Mouse (Mus musculus) heart, embryonic 13.5 days (tissue): ENCODE measurements around the gene Gprc5c. TPM values are rescaled to one million over a fixed set of nuclear protein-coding genes. Genes with fewer than 3 reads are reported as not detected.
"Not testable (repeated sequence)": the region's sequence is repeated elsewhere in the genome, so short reads cannot be mapped to it uniquely, and the experiment has no call there.

Source experiments
- ATAC-seq: fragments of 200-750 bp; cut with Nextera tagmentation; 2 replicates; pipeline ENCODE4 v1.8.0; 2017; ENCODE audit warnings: moderate TSS enrichment; ENCODE audit not compliant: insufficient number of reproducible peaks, low FRiP score, low TSS enrichment; ENCODE audit errors: extremely low read depth
- H3K27ac ChIP-seq: fragments of 300-500 bp; sonication (generic); replicated peaks from 2 replicates; pipeline ENCODE4 v1.5.1; 2015; ENCODE audit warnings: moderate library complexity, mild to moderate bottlenecking, inconsistent platforms
- H3K27me3 ChIP-seq: fragments of 300-500 bp; sonication (generic); replicated peaks from 2 replicates; pipeline ENCODE4 v1.6.1; 2015; ENCODE audit warnings: mild to moderate bottlenecking, inconsistent platforms
- H3K36me3 ChIP-seq: fragments of 300-500 bp; sonication (generic); 2 replicates; pipeline ENCODE4 v1.6.1; 2015; ENCODE audit warnings: mild to moderate bottlenecking, inconsistent platforms
- H3K4me1 ChIP-seq: fragments of 300-500 bp; sonication (generic); 2 replicates; pipeline ENCODE4 v1.6.1; 2015; ENCODE audit warnings: inconsistent platforms
- H3K4me2 ChIP-seq: fragments of 300-500 bp; sonication (generic); 2 replicates; pipeline ENCODE4 v1.6.1; 2015; ENCODE audit warnings: inconsistent platforms, mild to moderate bottlenecking, moderate library complexity
- H3K4me3 ChIP-seq: fragments of 300-500 bp; sonication (generic); 2 replicates; pipeline ENCODE4 v1.5.1; 2015; ENCODE audit warnings: moderate library complexity, mild to moderate bottlenecking, inconsistent platforms
- H3K9ac ChIP-seq: fragments of 300-500 bp; sonication (generic); 2 replicates; pipeline ENCODE4 v1.6.1; 2015; ENCODE audit warnings: inconsistent platforms, mild to moderate bottlenecking, moderate library complexity
- H3K9me3 ChIP-seq: fragments of 300-500 bp; sonication (generic); 2 replicates; pipeline ENCODE4 v1.6.1; 2016; ENCODE audit warnings: inconsistent platforms
- WGBS: fragments of 180-500 bp; shearing (Covaris S2); methylation state at CpG from one replicate; pipeline ENCODE4 v1.1.7; 2015; ENCODE audit warnings: mixed read lengths; 5-methylcytosine and 5-hydroxymethylcytosine counted together
- polyA plus RNA-seq: library from polyadenylated mRNA; unstranded; fragments of >200 nt; fragmentation: Nextera tagmentation; extraction: Ambion mirVana; gene quantifications from 2 replicates; pipeline ENCODE4 v1.2.1, GENCODE M21; 2015

The Gprc5c gene
- polyA plus RNA-seq, 1 experiment from 2014 or later: 20.6 TPM

DNA sequence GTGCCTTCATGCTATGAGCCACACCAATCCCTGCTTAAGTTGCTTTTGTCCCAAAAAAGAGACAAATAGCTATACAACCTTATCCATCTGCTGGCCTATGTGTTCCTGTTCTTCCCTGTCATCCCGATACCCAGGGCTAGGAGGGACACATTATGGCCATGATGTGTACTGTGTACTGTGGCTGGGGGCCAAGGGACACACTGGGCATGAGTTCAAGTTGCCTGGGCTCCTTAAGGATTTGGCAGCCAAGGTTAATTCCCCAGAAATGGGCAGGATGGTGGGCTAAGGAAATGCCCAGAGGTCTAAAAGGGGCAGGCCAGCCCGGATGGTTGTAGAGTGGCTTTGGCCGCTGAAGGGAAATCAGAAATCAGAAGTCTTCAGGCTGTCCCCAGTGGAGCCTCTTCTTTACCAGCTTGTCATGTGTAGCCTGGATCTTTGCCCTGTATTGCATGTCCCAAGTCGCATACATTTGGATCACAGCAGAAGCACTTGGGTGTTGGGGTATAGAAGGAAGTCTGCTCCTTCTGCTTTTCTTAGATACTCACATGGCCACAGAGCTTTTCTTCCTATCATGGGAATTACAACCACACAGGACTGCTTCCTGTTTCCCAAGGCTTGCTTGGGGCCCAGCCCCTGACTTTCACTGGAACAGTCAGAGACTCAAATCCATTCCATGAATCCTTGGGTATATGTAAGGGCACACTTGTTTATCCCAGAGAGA, 33.6 kb downstream of the Gprc5c start:
- Histone ChIP-seq H3K27me3 (no peaks in the 10 kb centered on the region), H3K27ac (peak overlapping the region; percentile 1; the same call in 1 of the 2 replicates), H3K9me3 (no peaks in the 10 kb centered on the region), H3K4me2 (no peak overlapping the region), H3K4me3 (no peak overlapping the region), H3K36me3 (no peaks in the 10 kb centered on the region), H3K4me1 (peaks cover 8% of the 10 kb centered on the region), H3K9ac (no peak overlapping the region)
- 56% methylated on average over 4 of the region's 4 CpGs for WGBS
- ATAC-seq: no peak

DNA sequence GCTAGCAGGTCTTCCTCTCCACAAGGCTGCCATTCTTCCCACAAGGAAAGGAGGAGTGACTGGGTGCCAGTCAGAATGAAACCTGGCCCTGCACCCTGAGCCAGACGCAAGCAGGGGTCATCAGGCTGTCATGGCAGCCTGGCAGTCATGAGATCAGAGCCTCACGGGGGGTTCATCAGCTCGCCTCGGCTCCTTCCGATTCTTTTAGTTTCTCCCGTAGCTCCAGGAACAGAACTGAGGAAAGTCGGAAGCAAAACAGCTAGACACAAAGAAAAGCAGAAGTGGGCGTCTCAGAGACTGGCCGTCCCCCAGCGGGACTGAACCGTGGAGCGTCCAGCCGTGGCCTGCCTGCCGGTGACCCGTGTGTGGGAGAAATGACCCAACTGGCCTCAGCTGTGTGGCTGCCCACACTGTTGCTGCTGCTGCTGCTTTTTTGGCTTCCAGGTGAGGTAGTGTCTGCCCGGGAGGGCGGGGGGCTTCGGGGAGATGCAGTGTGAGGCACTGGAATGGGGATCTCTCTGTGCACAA, 39.1 kb downstream of the Gprc5c start, which contains the start of gene Cd300a:
Cd300a (plus strand) TSS at position 51 of the 528 bp plus-strand sequence.
- Histone ChIP-seq H3K36me3 (no peaks in the 10 kb centered on the region), H3K4me2 (no peak within 1 kb of the TSS), H3K27me3 (no peaks in the 10 kb centered on the region), H3K9ac (peak within 1 kb of the TSS; percentile 37; the same call in 1 of the 2 replicates), H3K27ac (no peak within 1 kb of the TSS), H3K9me3 (no peaks in the 10 kb centered on the region), H3K4me1 (no peaks in the 10 kb centered on the region), H3K4me3 (no peak within 1 kb of the TSS)
- no peak for ATAC-seq
- 67% methylated on average over 18 of the region's 18 CpGs for WGBS

DNA sequence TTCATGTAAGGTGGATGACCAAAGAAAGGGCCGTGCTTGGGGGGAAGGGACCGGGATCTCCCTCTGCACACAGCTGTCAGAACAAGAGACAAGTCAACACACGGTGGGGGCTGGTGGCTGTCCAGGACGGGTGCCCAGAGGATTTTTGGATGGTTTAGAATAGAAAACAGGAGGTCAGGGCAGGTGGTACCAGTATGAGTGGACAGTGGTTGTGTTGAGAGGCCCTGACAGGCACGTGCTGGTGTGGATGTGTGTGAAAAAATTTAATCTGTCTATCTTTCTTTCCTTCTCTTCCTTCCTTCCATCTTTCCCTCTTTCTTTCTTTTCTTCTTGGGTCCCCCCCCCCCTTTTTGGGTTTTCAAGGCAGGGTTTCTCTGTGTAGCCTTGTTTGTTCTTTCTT, 39.6 kb downstream of the Gprc5c start:
- ATAC-seq: no peak
- Histone ChIP-seq H3K9ac (peak overlapping the region; percentile 37; the same call in 1 of the 2 replicates), H3K27ac (no peak overlapping the region), H3K9me3 (no peaks in the 10 kb centered on the region), H3K4me1 (no peaks in the 10 kb centered on the region), H3K27me3 (no peaks in the 10 kb centered on the region), H3K4me2 (no peak overlapping the region), H3K4me3 (no peak overlapping the region), H3K36me3 (no peaks in the 10 kb centered on the region)
- WGBS: 54% methylated on average over 5 of the region's 5 CpGs

DNA sequence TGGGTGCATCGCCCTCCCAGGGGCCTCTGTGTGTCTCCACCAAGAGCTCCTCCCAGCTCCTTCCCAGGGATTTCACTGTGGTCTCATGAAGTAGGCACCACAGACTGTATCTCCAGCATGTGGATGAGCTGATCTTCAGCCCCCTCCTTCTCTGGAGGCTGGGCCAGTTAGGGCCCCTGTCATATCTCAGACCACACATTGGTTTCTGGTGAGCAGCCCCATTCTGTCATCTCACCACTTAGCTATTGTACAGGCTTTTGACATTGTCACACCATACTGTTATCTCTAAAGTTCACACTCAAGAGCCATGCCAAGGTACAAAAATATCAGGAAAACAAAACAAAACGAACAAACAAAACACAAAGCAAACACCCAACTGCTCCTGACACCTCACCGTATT, 45.1 kb downstream of the Gprc5c start:
- ATAC-seq: no peak
- Histone ChIP-seq H3K4me2 (no peak overlapping the region), H3K36me3 (no peaks in the 10 kb centered on the region), H3K27me3 (no peaks in the 10 kb centered on the region), H3K4me1 (peaks cover 7% of the 10 kb centered on the region; the same call in 1 of the 2 replicates), H3K9me3 (no peaks in the 10 kb centered on the region), H3K4me3 (no peak overlapping the region), H3K9ac (no peak overlapping the region), H3K27ac (no peak overlapping the region)
- WGBS: 62% methylated on average over 3 of the region's 3 CpGs

- Histone ChIP-seq H3K27me3 (no peaks in the 10 kb centered on the region), H3K4me1 (peaks cover 7% of the 10 kb centered on the region; the same call in 1 of the 2 replicates), H3K36me3 (no peaks in the 10 kb centered on the region), H3K9ac (no peak overlapping the region), H3K4me3 (no peak overlapping the region), H3K27ac (no peak overlapping the region), H3K4me2 (no peak overlapping the region), H3K9me3 (no peaks in the 10 kb centered on the region)
- WGBS: 32% methylated on average over 1 of the region's 1 CpGs
- no peak for ATAC-seq
Observed at GRCm38 (mm10) chr11:114898026-114898425, 47.1 kb downstream of the Gprc5c start.

- ATAC-seq: no peak
- 73% methylated on average over 4 of the region's 4 CpGs for WGBS
- H3K27ac ChIP-seq: no peak overlapping the region
Observed at GRCm38 (mm10) chr11:114903224-114903623, 52.3 kb downstream of the Gprc5c start.

DNA sequence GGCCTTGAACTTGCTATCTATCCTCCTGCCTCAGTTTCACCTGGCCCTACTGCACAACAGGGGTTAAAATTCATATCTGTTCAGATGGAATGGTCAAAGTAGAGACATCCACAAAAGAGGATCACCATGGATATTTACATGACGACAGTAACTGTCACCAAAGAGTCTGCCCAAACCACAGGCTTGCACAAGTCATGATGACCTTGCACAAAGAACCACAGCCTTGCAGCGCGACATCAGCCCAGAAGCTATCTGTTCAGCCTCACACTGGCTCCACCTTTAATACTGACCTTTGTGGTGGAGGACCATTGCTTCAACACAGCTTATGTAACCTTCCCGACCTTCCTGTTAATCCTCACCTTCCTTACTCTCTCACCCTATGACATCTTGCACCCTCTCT, 56.6 kb downstream of the Gprc5c start:
- H3K27ac ChIP-seq: no peak overlapping the region
- no peak overlapping the region for H3K4me3 ChIP-seq
- WGBS: 62% methylated on average over 4 of the region's 4 CpGs
- no peak overlapping the region for H3K4me2 ChIP-seq
- H3K4me1 ChIP-seq: no peaks in the 10 kb centered on the region
- no peak; the same call in 1 of the 2 replicates for ATAC-seq
- H3K36me3 ChIP-seq: no peaks in the 10 kb centered on the region
- no peaks in the 10 kb centered on the region for H3K9me3 ChIP-seq
- H3K9ac ChIP-seq: no peak overlapping the region
- no peaks in the 10 kb centered on the region for H3K27me3 ChIP-seq

More at GRCm38 (mm10) chr11:114903224-114903623, 52.3 kb downstream of the Gprc5c start:
- H3K4me1 ChIP-seq: no peaks in the 10 kb centered on the region
- no peaks in the 10 kb centered on the region for H3K36me3 ChIP-seq
- H3K9ac ChIP-seq: no peak overlapping the region
- no peak overlapping the region for H3K4me2 ChIP-seq
- H3K4me3 ChIP-seq: no peak overlapping the region
- no peaks in the 10 kb centered on the region for H3K27me3 ChIP-seq
- H3K9me3 ChIP-seq: no peaks in the 10 kb centered on the region

GRCm38 (mm10) chr11:114908086-114908485, 57.1 kb downstream of the Gprc5c start:
- no peak overlapping the region for H3K4me3 ChIP-seq
- WGBS: 45% methylated on average over 4 of the region's 4 CpGs
- H3K36me3 ChIP-seq: no peaks in the 10 kb centered on the region
- H3K9me3 ChIP-seq: no peaks in the 10 kb centered on the region
- H3K27me3 ChIP-seq: no peaks in the 10 kb centered on the region
- H3K27ac ChIP-seq: no peak overlapping the region
- H3K9ac ChIP-seq: no peak overlapping the region
- H3K4me2 ChIP-seq: no peak overlapping the region
- H3K4me1 ChIP-seq: no peaks in the 10 kb centered on the region
- ATAC-seq: no peak

DNA sequence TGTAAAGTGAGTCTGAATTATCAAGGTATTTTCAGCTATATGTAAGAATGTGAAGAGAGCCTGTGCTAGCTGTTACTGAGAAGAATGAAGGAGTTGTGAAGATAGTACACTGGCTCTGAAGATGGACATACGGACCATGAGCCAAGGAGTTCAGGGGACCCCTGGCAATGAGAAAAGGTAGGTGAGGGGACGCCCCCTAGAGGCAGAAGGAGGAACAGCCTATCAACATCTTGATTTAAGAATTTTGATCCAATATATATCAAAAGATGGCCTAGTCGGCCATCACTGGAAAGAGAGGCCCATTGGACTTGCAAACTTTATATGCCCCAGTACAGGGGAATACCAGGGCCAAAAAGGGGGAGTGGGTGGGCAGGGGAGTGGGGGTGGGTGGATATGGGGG, 58.6 kb downstream of the Gprc5c start:
- not testable (repeated sequence) for ATAC-seq, H3K27me3 ChIP-seq, H3K9ac ChIP-seq, H3K27ac ChIP-seq, H3K4me1 ChIP-seq, H3K4me2 ChIP-seq, H3K36me3 ChIP-seq, H3K4me3 ChIP-seq, H3K9me3 ChIP-seq
- WGBS: 27% methylated on average over 3 of the region's 3 CpGs

GRCm38 (mm10) chr11:114912847-114913246, 61.9 kb downstream of the Gprc5c start:
- no peak overlapping the region for H3K27ac ChIP-seq
- H3K36me3 ChIP-seq: no peaks in the 10 kb centered on the region
- no peak overlapping the region for H3K9ac ChIP-seq
- WGBS: 10% methylated on average over 9 of the region's 9 CpGs
- no peaks in the 10 kb centered on the region for H3K9me3 ChIP-seq
- no peak overlapping the region for H3K4me3 ChIP-seq
- no peak overlapping the region for H3K4me2 ChIP-seq
- peaks cover 12% of the 10 kb centered on the region for H3K4me1 ChIP-seq
- H3K27me3 ChIP-seq: 0 out of 2 replicates have a peak, but pooled peaks cover 4% of the 10 kb centered on the region
- ATAC-seq: no peak

DNA sequence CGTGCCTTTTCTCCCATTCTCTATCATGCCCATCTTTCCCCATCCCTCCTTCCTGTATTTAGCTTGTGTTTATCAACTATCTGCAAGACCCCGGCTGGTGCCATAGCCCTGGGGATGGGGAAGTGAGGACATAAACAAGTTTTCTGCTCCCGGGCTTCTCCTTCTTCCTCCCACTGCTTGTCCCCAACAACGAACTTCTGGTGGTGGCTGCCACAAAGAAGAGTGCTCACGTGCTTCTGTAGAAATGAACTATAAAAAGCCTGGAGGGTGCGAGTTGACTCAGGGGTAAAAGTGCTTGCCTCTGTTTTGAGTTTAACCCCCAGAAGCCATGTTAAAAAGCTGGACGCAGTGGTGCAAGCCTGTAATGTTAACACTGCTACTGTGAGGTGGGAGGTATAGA, 64.0 kb downstream of the Gprc5c start:
- no peak overlapping the region for H3K27ac ChIP-seq
- 15% methylated on average over 7 of the region's 7 CpGs for WGBS
- 0 out of 2 replicates have a peak, but pooled peaks cover 4% of the 10 kb centered on the region for H3K27me3 ChIP-seq
- peak overlapping the region; percentile 13; the same call in 1 of the 2 replicates for H3K4me2 ChIP-seq
- no peaks in the 10 kb centered on the region for H3K36me3 ChIP-seq
- H3K9me3 ChIP-seq: 0 out of 2 replicates have a peak, but pooled peaks cover 7% of the 10 kb centered on the region
- no peak overlapping the region for H3K9ac ChIP-seq
- H3K4me1 ChIP-seq: peaks cover 12% of the 10 kb centered on the region
- ATAC-seq: no peak
- no peak overlapping the region for H3K4me3 ChIP-seq
